Mouse (Mus musculus) lung, embryonic 15.5 days (tissue): ENCODE results near the gene Foxm1. TPM values are rescaled to one million over a fixed set of nuclear protein-coding genes. Genes with fewer than 3 reads are reported as not detected.

Experiments used
- ATAC-seq: fragments of 200-750 bp; cut with Nextera tagmentation; 2 replicates; pipeline ENCODE4 v1.8.0; 2017; ENCODE audit warnings: moderate number of reproducible peaks, borderline replicate concordance; ENCODE audit not compliant: low FRiP score, low TSS enrichment; ENCODE audit errors: extremely low read depth
- H3K27ac ChIP-seq: fragments of 300-500 bp; sonication (generic); 2 replicates; pipeline ENCODE4 v1.5.1; 2015; ENCODE audit warnings: moderate library complexity, mild to moderate bottlenecking, inconsistent platforms
- H3K27me3 ChIP-seq: fragments of 300-500 bp; sonication (generic); 2 replicates; pipeline ENCODE4 v1.6.1; 2015; ENCODE audit warnings: inconsistent platforms
- H3K36me3 ChIP-seq: fragments of 300-500 bp; sonication (generic); 2 replicates; pipeline ENCODE4 v1.6.1; 2015; ENCODE audit warnings: inconsistent platforms
- H3K4me1 ChIP-seq: fragments of 300-500 bp; sonication (generic); 2 replicates; pipeline ENCODE4 v1.6.1; 2015; ENCODE audit warnings: inconsistent platforms
- H3K4me2 ChIP-seq: fragments of 300-500 bp; sonication (generic); 2 replicates; pipeline ENCODE4 v1.6.1; 2015; ENCODE audit warnings: inconsistent platforms, mild to moderate bottlenecking, moderate library complexity
- H3K4me3 ChIP-seq: fragments of 300-500 bp; sonication (generic); 2 replicates; pipeline ENCODE4 v1.5.1; 2015; ENCODE audit warnings: mild to moderate bottlenecking, inconsistent platforms
- H3K9ac ChIP-seq: fragments of 300-500 bp; sonication (generic); 2 replicates; pipeline ENCODE4 v1.6.1; 2015; ENCODE audit warnings: inconsistent platforms
- H3K9me3 ChIP-seq: fragments of 300-500 bp; sonication (generic); 2 replicates; pipeline ENCODE4 v1.6.1; 2016; ENCODE audit warnings: inconsistent platforms
- WGBS: fragments of 180-500 bp; shearing (Covaris S2); methylation state at CpG from one replicate; pipeline ENCODE4 v1.1.7; 2015; 5-methylcytosine and 5-hydroxymethylcytosine counted together
- polyA plus RNA-seq: library from polyadenylated mRNA; unstranded; fragments of >200 nt; fragmentation: Nextera tagmentation; extraction: Ambion mirVana; gene quantifications from 2 replicates; pipeline ENCODE4 v1.2.1, GENCODE M21; 2015

The Foxm1 gene
- polyA plus RNA-seq, 1 experiment from 2014 or later, result 41.1 TPM

DNA sequence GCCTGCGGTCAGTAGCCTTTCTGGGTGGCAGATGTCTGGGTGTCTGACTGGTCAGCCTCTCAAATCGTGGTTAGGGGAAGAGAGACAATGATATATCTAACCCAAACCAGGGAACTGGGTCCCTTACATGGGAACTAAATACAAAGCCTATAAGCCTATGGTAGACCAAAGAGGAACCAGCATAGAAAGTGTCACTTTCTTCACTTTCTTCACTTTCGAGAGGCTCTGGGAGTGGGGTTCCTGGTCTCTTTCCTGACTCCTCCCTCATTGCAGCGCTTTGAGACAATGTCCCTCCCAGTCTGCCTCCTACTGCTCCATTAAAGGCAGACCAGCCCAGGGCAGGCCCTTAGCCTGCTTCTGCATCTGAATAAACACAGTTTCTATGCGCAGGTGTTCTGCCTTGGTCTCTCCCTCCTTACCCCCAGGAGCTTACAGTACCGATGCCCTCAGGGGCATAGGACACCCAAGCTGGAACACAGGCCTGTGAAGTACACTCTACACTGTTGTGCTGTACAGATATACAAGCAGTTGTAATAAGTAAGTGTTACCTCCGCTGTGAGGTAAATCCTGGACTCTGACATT lies 45.9 kb downstream of the Foxm1 start:
- H3K4me2 ChIP-seq, result no peak overlapping the region
- WGBS, result 84% methylated on average over 7 of the region's 7 CpGs
- H3K9me3 ChIP-seq, result no peaks in the 10 kb centered on the region
- peaks cover 58% of the 10 kb centered on the region for H3K36me3 ChIP-seq
- ATAC-seq, result no peak
- no peaks in the 10 kb centered on the region for H3K4me1 ChIP-seq
- H3K4me3 ChIP-seq, result no peak overlapping the region
- H3K27me3 ChIP-seq, result no peaks in the 10 kb centered on the region
- H3K27ac ChIP-seq, result no peak overlapping the region
- no peak overlapping the region for H3K9ac ChIP-seq

DNA sequence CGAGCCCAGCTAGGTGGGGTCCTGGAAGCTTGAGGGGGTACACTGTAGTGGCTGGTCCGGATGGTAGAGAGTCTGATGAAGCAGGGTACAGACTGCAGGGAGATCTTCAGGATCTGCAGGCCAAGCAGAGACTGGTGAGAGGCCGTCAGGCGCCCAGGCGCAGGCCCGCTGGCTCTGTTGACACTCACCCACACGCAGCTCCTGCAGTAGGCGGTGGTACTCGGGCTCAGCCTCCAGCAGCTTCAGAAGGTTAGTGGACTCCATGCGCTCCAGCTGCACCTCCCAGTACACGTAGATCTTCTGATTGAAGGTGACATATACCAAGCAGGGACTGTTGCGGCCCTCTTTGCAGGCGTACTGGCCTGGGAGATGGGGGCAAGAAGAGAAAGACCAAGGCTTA lies 47.5 kb downstream of the Foxm1 start:
- no peak overlapping the region for H3K27ac ChIP-seq
- no peaks in the 10 kb centered on the region for H3K9me3 ChIP-seq
- H3K4me2 ChIP-seq, result no peak overlapping the region
- no peak for ATAC-seq
- H3K9ac ChIP-seq, result no peak overlapping the region
- no peak overlapping the region for H3K4me3 ChIP-seq
- H3K36me3 ChIP-seq, result peaks cover 62% of the 10 kb centered on the region
- WGBS, result 94% methylated on average over 13 of the region's 13 CpGs
- no peaks in the 10 kb centered on the region for H3K27me3 ChIP-seq
- no peaks in the 10 kb centered on the region for H3K4me1 ChIP-seq

DNA sequence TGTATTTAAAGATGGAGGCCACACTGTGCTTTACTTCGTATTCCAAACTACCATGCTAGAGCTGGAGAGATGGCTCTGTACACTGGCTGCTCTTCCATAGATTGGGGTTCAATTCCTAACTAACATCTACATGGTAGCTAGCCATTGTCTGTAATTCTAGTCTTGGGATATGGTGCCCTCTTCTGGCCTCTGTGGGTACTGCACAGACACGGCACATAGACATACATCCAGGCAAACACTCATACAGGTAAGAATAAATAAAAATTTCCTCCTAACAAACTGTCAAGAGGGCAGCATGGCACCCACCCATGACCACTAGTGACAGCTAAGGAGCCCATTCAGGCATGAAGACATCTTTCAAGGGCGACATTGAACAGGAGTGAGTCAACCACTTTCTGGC lies 48.3 kb downstream of the Foxm1 start:
- no peak for ATAC-seq
- 6% methylated on average over 3 of the region's 3 CpGs for WGBS
- Histone ChIP-seq H3K36me3 (peaks cover 62% of the 10 kb centered on the region), H3K9ac (no peak overlapping the region), H3K9me3 (no peaks in the 10 kb centered on the region), H3K4me2 (no peak overlapping the region), H3K4me3 (no peak overlapping the region), H3K27ac (no peak overlapping the region), H3K27me3 (no peaks in the 10 kb centered on the region), H3K4me1 (no peaks in the 10 kb centered on the region)

DNA sequence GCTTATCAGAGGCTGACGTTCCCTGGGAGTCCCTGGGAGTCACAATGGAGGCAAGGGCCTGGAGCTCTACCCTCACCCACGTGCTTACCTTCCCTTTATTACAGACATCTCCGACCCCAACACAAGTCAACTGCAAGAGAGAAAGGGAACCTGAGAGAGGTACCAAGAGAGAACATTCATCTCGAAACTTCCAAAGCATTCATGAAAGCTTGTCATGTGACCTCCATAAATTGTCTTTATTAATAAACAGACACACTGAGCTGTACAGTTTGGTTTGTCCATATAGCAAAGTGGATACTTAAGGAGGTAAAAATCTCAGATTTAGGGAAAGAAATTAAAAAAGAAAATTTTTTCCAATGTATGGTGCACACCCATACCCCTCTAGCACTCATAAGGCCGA lies 53.4 kb downstream of the Foxm1 start:
- no peak overlapping the region for H3K4me2 ChIP-seq
- no peaks in the 10 kb centered on the region for H3K4me1 ChIP-seq
- WGBS, result 83% methylated on average over 5 of the region's 5 CpGs
- H3K9me3 ChIP-seq, result no peaks in the 10 kb centered on the region
- no peak overlapping the region for H3K27ac ChIP-seq
- no peak for ATAC-seq
- peaks cover 29% of the 10 kb centered on the region for H3K36me3 ChIP-seq
- no peak overlapping the region for H3K4me3 ChIP-seq
- no peak overlapping the region for H3K9ac ChIP-seq
- no peaks in the 10 kb centered on the region for H3K27me3 ChIP-seq

DNA sequence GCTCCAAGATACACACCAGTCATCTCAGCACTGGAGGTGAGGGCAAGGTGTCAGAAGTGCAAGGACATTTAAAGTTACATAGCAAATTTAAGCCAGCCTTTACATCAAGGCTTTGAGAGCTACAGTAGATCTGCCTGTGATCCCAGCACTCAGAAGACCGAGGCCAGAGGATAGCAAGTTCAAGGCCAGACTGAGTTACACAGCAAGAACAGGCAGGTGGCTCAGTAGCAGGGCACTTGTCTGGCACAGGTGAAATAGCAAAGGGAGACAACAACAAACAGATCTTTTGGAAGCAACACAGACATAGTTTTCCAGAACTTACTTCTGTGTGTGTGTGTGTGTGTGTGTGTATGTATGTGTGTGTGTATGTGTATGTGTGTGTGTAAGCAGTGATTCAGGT lies 55.3 kb downstream of the Foxm1 start:
- Histone ChIP-seq H3K4me2 (no peak overlapping the region), H3K9ac (no peak overlapping the region), H3K36me3 (peaks cover 10% of the 10 kb centered on the region; the same call in 1 of the 2 replicates), H3K4me1 (no peaks in the 10 kb centered on the region), H3K4me3 (no peak overlapping the region), H3K9me3 (no peaks in the 10 kb centered on the region), H3K27me3 (no peaks in the 10 kb centered on the region), H3K27ac (no peak overlapping the region)
- WGBS, result 82% methylated on average over 1 of the region's 1 CpGs
- no peak for ATAC-seq

DNA sequence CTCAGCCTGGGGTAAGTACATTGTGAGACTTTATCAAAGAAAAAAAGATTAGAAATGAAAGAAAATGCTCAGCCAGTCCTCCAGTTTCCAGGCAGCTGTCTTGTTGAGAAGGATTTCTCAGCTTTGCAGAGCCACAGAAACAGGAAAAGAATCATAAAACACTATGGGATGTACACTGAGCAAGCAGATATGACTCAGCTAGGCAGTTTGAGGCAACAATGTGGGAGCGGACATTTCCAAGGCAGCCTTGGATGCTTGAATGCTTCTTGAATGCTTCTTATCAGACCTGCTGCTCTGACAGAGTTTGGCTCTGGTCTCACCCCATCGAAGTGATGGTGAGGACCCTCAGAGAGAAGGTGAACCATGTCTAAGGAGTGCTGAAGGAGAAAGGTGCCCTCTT lies 58.3 kb downstream of the Foxm1 start:
- H3K4me2 ChIP-seq, result no peak overlapping the region
- WGBS, result 85% methylated on average over 2 of the region's 2 CpGs
- no peaks in the 10 kb centered on the region for H3K9me3 ChIP-seq
- 0 out of 2 replicates have a peak, but pooled peaks cover 2% of the 10 kb centered on the region for H3K36me3 ChIP-seq
- no peak overlapping the region for H3K4me3 ChIP-seq
- ATAC-seq, result no peak
- no peak overlapping the region for H3K27ac ChIP-seq
- no peaks in the 10 kb centered on the region for H3K27me3 ChIP-seq
- H3K4me1 ChIP-seq, result peaks cover 4% of the 10 kb centered on the region; the same call in 1 of the 2 replicates
- H3K9ac ChIP-seq, result no peak overlapping the region

DNA sequence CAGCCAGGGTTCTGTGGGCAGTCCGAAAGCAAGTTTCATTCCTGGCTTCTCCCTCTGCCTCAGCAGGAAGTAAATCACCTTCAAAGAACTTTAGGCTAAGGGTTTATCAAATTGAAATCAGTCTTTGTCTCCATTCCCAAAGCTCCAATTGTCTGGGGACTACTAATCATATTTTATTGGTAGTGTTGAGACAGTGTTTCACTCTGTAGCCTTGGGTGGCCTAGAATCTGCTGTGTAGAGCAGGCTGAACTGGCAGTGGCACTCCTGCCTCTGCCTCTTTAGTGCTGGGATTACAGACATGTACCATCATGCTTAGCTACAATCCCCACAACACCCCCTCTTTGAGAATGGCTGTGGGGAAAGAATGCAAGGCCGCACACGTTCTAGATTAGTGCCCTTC lies 58.7 kb downstream of the Foxm1 start:
- Histone ChIP-seq H3K36me3 (0 out of 2 replicates have a peak, but pooled peaks cover 2% of the 10 kb centered on the region), H3K4me1 (peaks cover 4% of the 10 kb centered on the region; the same call in 1 of the 2 replicates), H3K27me3 (no peaks in the 10 kb centered on the region), H3K27ac (no peak overlapping the region), H3K4me3 (no peak overlapping the region), H3K4me2 (no peak overlapping the region), H3K9ac (no peak overlapping the region), H3K9me3 (no peaks in the 10 kb centered on the region)
- 84% methylated on average over 3 of the region's 3 CpGs for WGBS
- no peak for ATAC-seq

DNA sequence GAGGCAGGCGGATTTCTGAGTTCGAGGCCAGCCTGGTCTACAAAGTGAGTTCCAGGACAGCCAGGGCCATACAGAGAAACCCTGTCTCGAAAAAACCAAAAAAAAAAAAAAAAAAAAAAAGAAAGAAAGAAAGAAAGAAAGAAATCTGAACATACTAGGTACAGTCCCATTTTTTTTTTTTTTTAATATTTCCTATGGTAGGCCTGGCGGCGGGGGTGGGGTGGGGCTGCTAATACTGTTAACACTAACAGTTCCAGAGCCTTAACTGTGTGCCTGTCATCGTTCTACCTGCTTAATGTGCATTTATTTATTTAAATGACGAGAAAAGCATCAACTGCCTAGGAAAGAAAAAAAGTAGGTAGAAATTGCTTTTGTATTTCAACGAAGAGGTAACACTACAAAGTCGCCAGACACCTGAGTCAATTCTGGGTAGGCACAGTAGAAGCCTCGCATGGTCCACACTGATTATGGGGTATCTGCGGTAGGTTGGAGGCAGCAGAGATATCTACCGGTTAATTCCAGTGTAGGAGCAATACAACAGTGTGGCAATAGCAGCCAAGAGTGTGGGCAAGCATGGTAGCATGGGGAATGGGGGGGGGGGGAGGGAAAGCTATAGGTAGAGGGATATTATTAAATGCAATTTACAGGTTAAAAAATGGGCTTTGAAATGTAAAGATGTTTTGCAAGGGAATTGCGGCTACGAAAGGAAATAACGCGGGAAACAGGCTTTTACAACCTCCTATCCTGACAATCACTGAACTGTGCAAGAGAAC lies 60.9 kb downstream of the Foxm1 start:
- Histone ChIP-seq H3K4me2 (peak overlapping the region; percentile 74), H3K9ac (peak overlapping the region; percentile 63), H3K9me3 (no peaks in the 10 kb centered on the region), H3K4me1 (peaks cover 4% of the 10 kb centered on the region; the same call in 1 of the 2 replicates), H3K36me3 (peaks cover 13% of the 10 kb centered on the region; the same call in 1 of the 2 replicates), H3K4me3 (peak overlapping the region; percentile 58), H3K27ac (peak overlapping the region; percentile 90), H3K27me3 (no peaks in the 10 kb centered on the region)
- 36% methylated on average over 15 of the region's 16 CpGs for WGBS
- ATAC-seq, result peak; percentile 43; the same call in 1 of the 2 replicates

DNA sequence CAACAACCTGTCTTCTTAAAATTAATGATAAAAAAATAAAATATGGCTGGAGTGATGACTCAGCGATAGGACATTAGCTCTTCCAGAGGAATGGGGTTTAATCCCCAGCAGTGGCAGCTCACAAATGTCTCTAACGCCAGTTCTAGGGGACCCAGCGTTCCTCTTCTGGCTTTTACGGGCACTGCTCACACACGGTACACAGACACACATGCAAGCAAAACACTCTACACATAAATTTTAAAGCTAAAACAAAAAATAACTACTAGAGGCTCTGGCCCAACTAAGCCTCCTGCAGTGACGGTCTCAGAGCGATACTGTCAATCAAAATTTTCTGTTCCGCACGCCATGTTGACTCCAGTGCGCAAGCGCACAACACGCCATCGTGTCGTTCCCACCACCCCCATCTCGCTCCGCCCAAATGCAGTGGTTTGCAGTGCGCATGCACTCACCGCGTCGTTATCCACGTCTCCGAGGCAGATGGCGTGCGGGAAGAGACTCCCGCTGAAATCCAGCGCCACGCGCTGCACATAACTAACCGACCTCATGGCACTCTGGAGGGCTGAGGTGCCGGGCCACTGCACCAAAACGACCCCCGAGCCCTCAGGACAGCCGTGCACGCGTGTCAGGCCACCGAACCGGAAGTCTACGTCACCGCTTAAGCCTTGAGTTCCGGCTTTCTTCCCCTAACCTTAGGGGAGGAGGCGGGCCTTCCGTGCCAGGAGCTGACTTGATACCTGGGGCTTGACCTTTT lies 61.7 kb downstream of the Foxm1 start, which contains the start of gene Itfg2:
Gene Itfg2 (minus strand): TSS at position 663 of the 751 bp plus-strand sequence.
- peaks cover 21% of the 10 kb centered on the region for H3K36me3 ChIP-seq
- ATAC-seq, result peak; percentile 96
- peak within 1 kb of the TSS; percentile 63 for H3K9ac ChIP-seq
- no peaks in the 10 kb centered on the region for H3K27me3 ChIP-seq
- peak within 1 kb of the TSS; percentile 74 for H3K4me2 ChIP-seq
- WGBS, result under 1% methylated on average over 42 of the region's 42 CpGs
- peak within 1 kb of the TSS; percentile 58 for H3K4me3 ChIP-seq
- H3K4me1 ChIP-seq, result peaks cover 4% of the 10 kb centered on the region; the same call in 1 of the 2 replicates
- no peaks in the 10 kb centered on the region for H3K9me3 ChIP-seq
- H3K27ac ChIP-seq, result peak within 1 kb of the TSS; percentile 90

DNA sequence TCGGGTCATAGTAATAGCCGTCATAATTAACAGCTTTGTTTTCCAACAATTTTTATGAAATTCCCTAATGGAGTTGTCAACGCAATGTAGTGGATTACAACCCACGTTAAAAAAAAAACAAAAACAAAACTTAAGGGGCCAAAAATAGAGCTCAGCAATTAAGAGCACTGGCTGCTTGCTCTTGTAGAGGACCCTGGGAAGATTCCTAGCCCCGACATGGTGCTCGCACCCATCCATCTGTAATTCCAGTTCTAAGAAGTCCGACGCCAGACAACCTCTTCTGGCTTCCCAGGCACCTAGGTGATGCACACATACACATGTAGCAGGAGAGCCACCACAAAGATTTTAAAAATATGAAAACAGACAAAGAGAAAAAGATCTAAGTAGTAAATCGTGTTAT lies 62.3 kb downstream of the Foxm1 start:
- no peaks in the 10 kb centered on the region for H3K9me3 ChIP-seq
- no peak for ATAC-seq
- peaks cover 24% of the 10 kb centered on the region for H3K36me3 ChIP-seq
- H3K4me1 ChIP-seq, result peaks cover 4% of the 10 kb centered on the region; the same call in 1 of the 2 replicates
- peak overlapping the region; percentile 74 for H3K4me2 ChIP-seq
- WGBS, result 18% methylated on average over 9 of the region's 9 CpGs
- peak overlapping the region; percentile 63 for H3K9ac ChIP-seq
- H3K4me3 ChIP-seq, result peak overlapping the region; percentile 58
- H3K27ac ChIP-seq, result peak overlapping the region; percentile 90
- no peaks in the 10 kb centered on the region for H3K27me3 ChIP-seq
